Mouse (Mus musculus) limb, embryonic 14.5 days (tissue): ENCODE results near the gene Brk1. TPM values are rescaled to one million over a fixed set of nuclear protein-coding genes. Genes with fewer than 3 reads are reported as not detected.
A peak's percentile ranks its signal among the peaks of the same experiment; 100 is the strongest.

Experiments
- ATAC-seq: fragments of 200-750 bp; cut with Nextera tagmentation; 2 replicates; pipeline ENCODE4 v1.8.0; 2017; ENCODE audit warnings: low read depth, moderate number of reproducible peaks, moderate TSS enrichment; ENCODE audit not compliant: low FRiP score
- DNase-seq: peaks from one replicate; pipeline ENCODE4 v3.0.0-alpha.2; 2015; ENCODE audit warnings: low spot score
- H3K27ac ChIP-seq: fragments of 300-500 bp; sonication (generic); replicated peaks from 2 replicates; pipeline ENCODE4 v1.5.1; 2014; ENCODE audit warnings: low read depth, mild to moderate bottlenecking, low read length, moderate library complexity, mixed read lengths
- H3K27me3 ChIP-seq: fragments of 300-500 bp; sonication (generic); 2 replicates; pipeline ENCODE4 v1.6.1; 2014; ENCODE audit warnings: low read length, mixed read lengths; ENCODE audit not compliant: control insufficient read depth, insufficient read depth
- H3K36me3 ChIP-seq: fragments of 300-500 bp; sonication (generic); 2 replicates; pipeline ENCODE4 v1.6.1; 2014; ENCODE audit warnings: mild to moderate bottlenecking, low read length, moderate library complexity, mixed read lengths; ENCODE audit not compliant: control insufficient read depth, insufficient read depth
- H3K4me1 ChIP-seq: fragments of 300-500 bp; sonication (generic); 2 replicates; pipeline ENCODE4 v1.6.1; 2014; ENCODE audit warnings: antibody characterized with exemption, low read length, mixed read lengths; ENCODE audit not compliant: control insufficient read depth, insufficient read depth
- H3K4me2 ChIP-seq: fragments of 300-500 bp; sonication (generic); replicated peaks from 2 replicates; pipeline ENCODE4 v1.6.1; 2014; ENCODE audit warnings: low read depth, mild to moderate bottlenecking, low read length, moderate library complexity; ENCODE audit not compliant: severe bottlenecking
- H3K4me3 ChIP-seq: fragments of 300-500 bp; sonication (generic); replicated peaks from 2 replicates; pipeline ENCODE4 v1.5.1; 2014; ENCODE audit warnings: low read length
- H3K9ac ChIP-seq: fragments of 300-500 bp; sonication (generic); 2 replicates; pipeline ENCODE4 v1.6.1; 2014; ENCODE audit warnings: mild to moderate bottlenecking, low read depth, low read length, moderate library complexity; ENCODE audit not compliant: severe bottlenecking
- H3K9me3 ChIP-seq: fragments of 300-500 bp; sonication (generic); 2 replicates; pipeline ENCODE4 v1.6.1; 2016; ENCODE audit warnings: low read length; ENCODE audit not compliant: control insufficient read depth
- POLR2A ChIP-seq: fragments of 200-500 bp; IDR thresholded peaks from 2 replicates; pipeline ENCODE4 v1.8.0; 2012; ENCODE audit warnings: inconsistent platforms, mild to moderate bottlenecking, moderate library complexity, borderline replicate concordance; ENCODE audit not compliant: insufficient read depth, insufficient read length; ENCODE audit errors: extremely low read depth
- WGBS: fragments of 180-500 bp; shearing (Covaris S2); extraction: QIAGEN DNeasy Blood & Tissue Kit; methylation state at CpG from one replicate; pipeline ENCODE4 v1.1.7; 2014; 5-methylcytosine and 5-hydroxymethylcytosine counted together
- polyA plus RNA-seq, 2 experiments: library from polyadenylated mRNA; depleted of rRNA in 1 of 2; stranded (reverse) in 1 of 2; unstranded in 1 of 2; fragments of >200 nt; fragmentation: Nextera tagmentation in 1 of 2; extraction: Ambion mirVana in 1 of 2; gene quantifications; 2 replicates each; pipeline versions ENCODE4 v1.2.1 to v1.2.3; 2012 to 2014

Gene Brk1
- polyA plus RNA-seq, 2 experiments = 211 to 251 TPM

DNA sequence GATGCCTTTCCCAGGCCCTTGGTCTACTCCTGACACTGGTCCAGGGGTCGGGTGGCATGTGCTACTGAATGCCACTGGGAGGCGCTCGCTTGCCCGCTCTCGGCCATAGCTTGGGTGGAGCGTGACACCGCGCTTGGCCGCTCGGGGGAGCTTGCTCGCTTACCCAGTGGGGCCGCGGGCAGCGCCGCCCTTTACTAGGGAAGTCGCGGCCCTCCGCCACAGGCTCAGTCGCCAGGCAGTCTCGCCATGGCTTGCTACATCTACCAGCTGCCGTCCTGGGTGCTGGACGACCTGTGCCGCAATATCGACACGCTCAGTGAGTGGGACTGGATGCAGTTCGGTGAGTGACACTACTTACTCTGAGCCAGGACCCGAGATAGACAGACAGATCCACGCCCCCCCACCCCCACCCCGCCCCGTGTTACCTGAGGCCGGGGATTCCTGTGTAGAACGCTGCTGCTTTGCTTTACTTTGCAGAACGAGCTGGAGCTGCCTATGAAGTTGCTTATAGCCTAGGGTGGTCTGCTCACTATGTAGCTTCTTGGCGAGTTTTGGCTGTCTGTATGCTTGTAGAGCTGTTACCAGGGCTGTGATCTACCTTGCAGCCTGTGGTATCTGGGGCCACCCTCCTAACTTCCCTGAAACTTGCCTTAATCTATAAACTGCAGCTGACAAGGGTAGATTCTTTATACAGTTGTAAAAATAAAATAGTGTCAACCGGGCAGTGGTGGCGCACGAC, 33.9 kb downstream of the Brk1 start, which contains the start of gene Irak2:
Irak2 (plus strand) TSS at position 166 of the 739 bp plus-strand sequence.
- H3K27ac ChIP-seq = no peak within 1 kb of the TSS
- 7% methylated on average over 36 of the region's 37 CpGs for WGBS

GRCm38 (mm10) chr6:113639201-113639600, 34.6 kb downstream of the Brk1 start:
- Histone ChIP-seq H3K9me3 (no peaks in the 10 kb centered on the region), H3K27me3 (no peaks in the 10 kb centered on the region), H3K9ac (no peak overlapping the region), H3K4me3 (no peak overlapping the region), H3K4me1 (no peaks in the 10 kb centered on the region), H3K27ac (no peak overlapping the region), H3K4me2 (no peak overlapping the region), H3K36me3 (no peaks in the 10 kb centered on the region)
- TF ChIP-seq POLR2A = no peak
- 83% methylated on average over 4 of the region's 4 CpGs for whole genome bisulfite sequencing
- DNase-seq = no peak
- ATAC-seq = no peak

More for the DNA sequence above, 33.9 kb downstream of the Brk1 start, which contains the start of gene Irak2:
- peak within 1 kb of the TSS; percentile 63 for H3K9ac ChIP-seq
- peak within 1 kb of the TSS; percentile 58 for H3K4me2 ChIP-seq
- TF ChIP-seq POLR2A = peak; percentile 30; the same call in 1 of the 2 replicates
- H3K4me1 ChIP-seq = no peaks in the 10 kb centered on the region
- no peaks in the 10 kb centered on the region for H3K36me3 ChIP-seq
- H3K9me3 ChIP-seq = no peaks in the 10 kb centered on the region
- ATAC-seq = peak; percentile 94
- H3K4me3 ChIP-seq = peak within 1 kb of the TSS; percentile 51
- DNase-seq = peak; percentile 89
- H3K27me3 ChIP-seq = no peaks in the 10 kb centered on the region

DNA sequence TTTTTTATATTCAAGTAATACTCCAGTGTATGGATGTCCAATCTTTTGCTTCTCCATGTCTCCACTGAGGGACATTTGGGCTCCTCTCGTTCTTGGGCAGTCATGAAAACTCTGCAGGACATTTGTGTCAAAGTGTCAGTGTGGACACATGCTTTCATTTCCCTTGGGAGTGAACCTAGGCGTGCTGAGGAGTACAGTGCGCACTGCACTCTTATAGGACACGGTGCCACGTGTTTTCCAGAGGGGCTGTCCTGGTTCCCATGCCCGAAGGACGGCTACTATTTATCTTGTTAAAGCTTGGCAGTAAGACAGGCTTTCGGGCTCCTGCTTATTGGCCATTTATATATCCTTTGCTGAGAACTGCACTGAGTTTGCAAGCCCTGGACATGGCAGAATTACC, 38.0 kb downstream of the Brk1 start:
- 83% methylated on average over 8 of the region's 8 CpGs for WGBS
- H3K9ac ChIP-seq = no peak overlapping the region
- ATAC-seq = no peak
- H3K27me3 ChIP-seq = no peaks in the 10 kb centered on the region
- no peaks in the 10 kb centered on the region for H3K9me3 ChIP-seq
- no peak for DNase-seq
- H3K4me2 ChIP-seq = no peak overlapping the region
- H3K4me3 ChIP-seq = no peak overlapping the region
- H3K36me3 ChIP-seq = no peaks in the 10 kb centered on the region
- H3K27ac ChIP-seq = no peak overlapping the region
- no peak for TF ChIP-seq POLR2A
- H3K4me1 ChIP-seq = no peaks in the 10 kb centered on the region

- WGBS = 70% methylated on average over 4 of the region's 4 CpGs
- no peaks in the 10 kb centered on the region for H3K36me3 ChIP-seq
- no peak for TF ChIP-seq POLR2A
- H3K4me2 ChIP-seq = no peak overlapping the region
- H3K27ac ChIP-seq = no peak overlapping the region
- no peaks in the 10 kb centered on the region for H3K9me3 ChIP-seq
- no peaks in the 10 kb centered on the region for H3K4me1 ChIP-seq
- no peak for DNase-seq
- no peak for ATAC-seq
- H3K9ac ChIP-seq = no peak overlapping the region
- H3K4me3 ChIP-seq = no peak overlapping the region
- no peaks in the 10 kb centered on the region for H3K27me3 ChIP-seq
Measured at GRCm38 (mm10) chr6:113643021-113643420, 38.4 kb downstream of the Brk1 start.

GRCm38 (mm10) chr6:113643967-113644366, 39.4 kb downstream of the Brk1 start:
- H3K4me3 ChIP-seq = no peak overlapping the region
- ATAC-seq (no peak), DNase-seq (no peak)
- no peaks in the 10 kb centered on the region for H3K36me3 ChIP-seq
- H3K27ac ChIP-seq = no peak overlapping the region
- H3K9ac ChIP-seq = no peak overlapping the region
- WGBS = 96% methylated on average over 2 of the region's 2 CpGs
- no peak overlapping the region for H3K4me2 ChIP-seq
- H3K27me3 ChIP-seq = no peaks in the 10 kb centered on the region
- TF ChIP-seq POLR2A = no peak
- no peaks in the 10 kb centered on the region for H3K4me1 ChIP-seq
- H3K9me3 ChIP-seq = no peaks in the 10 kb centered on the region
